Mouse (Mus musculus): ENCODE results near the gene Phf21b. TPM values are rescaled to one million over a fixed set of nuclear protein-coding genes. Genes with fewer than 3 reads are reported as not detected.

Gene Phf21b
- polyA plus RNA-seq, 1 experiment from 2014 or later: 1.2 TPM

- H3K27me3 ChIP-seq: no peaks in the 10 kb centered on the region
- H3K9me3 ChIP-seq (replicated peaks): no peaks in the 10 kb centered on the region
- H3K9ac ChIP-seq: no peak overlapping the region
- no peaks in the 10 kb centered on the region for H3K36me3 ChIP-seq
- no peak overlapping the region for H3K4me3 ChIP-seq (replicated peaks)
- ATAC-seq (ENCODE audit: insufficient number of reproducible peaks, low FRiP score, low TSS enrichment, low read depth): no peak
- no peaks in the 10 kb centered on the region for H3K4me1 ChIP-seq
- H3K4me2 ChIP-seq (replicated peaks): no peak overlapping the region
- 81% methylated on average over 3 of the region's 3 CpGs for WGBS
- no peak overlapping the region for H3K27ac ChIP-seq (replicated peaks)
Measured at GRCm38 (mm10) chr15:84871802-84872201, 16.0 kb upstream of the Phf21b start.

DNA sequence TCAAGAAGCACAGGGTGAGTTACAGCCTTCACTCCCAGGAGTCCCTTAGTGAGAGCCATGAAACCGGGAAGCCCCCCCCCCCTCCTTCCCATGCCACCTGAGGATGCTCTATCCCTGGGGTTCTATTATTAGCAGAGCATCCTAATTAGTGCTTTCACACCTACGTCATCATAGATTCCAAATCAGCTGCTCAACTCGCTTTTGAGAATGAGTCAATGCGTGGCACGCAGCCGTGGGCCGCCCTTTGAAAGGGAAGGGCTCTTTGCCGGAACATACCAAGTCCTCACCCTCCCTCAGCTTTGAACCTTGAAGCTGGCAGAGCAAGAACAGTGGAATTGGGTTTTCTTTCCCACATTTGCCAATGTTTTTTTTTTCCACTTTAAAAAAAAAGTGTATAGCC is 6.1 kb upstream of the Phf21b start:
- no peak overlapping the region for H3K4me3 ChIP-seq (replicated peaks)

DNA sequence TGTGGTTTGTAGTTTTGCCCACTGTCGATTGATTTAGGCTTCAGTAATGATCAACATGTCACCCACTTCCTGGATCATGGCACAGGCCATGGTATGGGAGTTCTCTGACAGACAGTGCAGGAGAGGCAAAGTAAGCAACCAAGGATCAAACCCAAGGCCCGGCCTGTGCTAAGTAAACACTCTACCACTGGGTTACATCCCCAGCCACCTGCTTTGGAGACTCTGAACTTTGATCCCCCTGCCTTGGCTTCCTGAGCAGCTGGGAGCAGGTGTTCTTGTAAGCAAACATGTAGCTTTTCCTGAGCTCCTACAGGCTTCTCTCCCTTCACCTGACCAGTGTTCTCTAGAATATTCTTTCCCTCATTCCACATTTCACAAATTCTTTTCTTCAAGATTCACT is 1.8 kb upstream of the Phf21b start:
- no peak overlapping the region for H3K27ac ChIP-seq (replicated peaks)
- H3K9me3 ChIP-seq (replicated peaks): no peaks in the 10 kb centered on the region
- no peak for ATAC-seq (ENCODE audit: insufficient number of reproducible peaks, low FRiP score, low TSS enrichment, low read depth)
- H3K4me3 ChIP-seq (replicated peaks): no peak overlapping the region
- peaks cover 33% of the 10 kb centered on the region for H3K4me1 ChIP-seq
- H3K27me3 ChIP-seq: peaks cover 13% of the 10 kb centered on the region
- no peaks in the 10 kb centered on the region for H3K36me3 ChIP-seq
- H3K4me2 ChIP-seq (replicated peaks): no peak overlapping the region
- H3K9ac ChIP-seq: no peak overlapping the region
- 87% methylated on average over 2 of the region's 2 CpGs for WGBS

More for the DNA sequence above, 6.1 kb upstream of the Phf21b start:
- ATAC-seq (ENCODE audit: insufficient number of reproducible peaks, low FRiP score, low TSS enrichment, low read depth): no peak
- Histone ChIP-seq H3K27me3 (no peaks in the 10 kb centered on the region), H3K4me1 (peaks cover 1% of the 10 kb centered on the region; the same call in 1 of the 2 replicates), H3K9ac (no peak overlapping the region), H3K9me3 (replicated peaks) (no peaks in the 10 kb centered on the region), H3K27ac (replicated peaks) (no peak overlapping the region), H3K4me2 (replicated peaks) (no peak overlapping the region), H3K36me3 (no peaks in the 10 kb centered on the region)
- 87% methylated on average over 8 of the region's 8 CpGs for WGBS

DNA sequence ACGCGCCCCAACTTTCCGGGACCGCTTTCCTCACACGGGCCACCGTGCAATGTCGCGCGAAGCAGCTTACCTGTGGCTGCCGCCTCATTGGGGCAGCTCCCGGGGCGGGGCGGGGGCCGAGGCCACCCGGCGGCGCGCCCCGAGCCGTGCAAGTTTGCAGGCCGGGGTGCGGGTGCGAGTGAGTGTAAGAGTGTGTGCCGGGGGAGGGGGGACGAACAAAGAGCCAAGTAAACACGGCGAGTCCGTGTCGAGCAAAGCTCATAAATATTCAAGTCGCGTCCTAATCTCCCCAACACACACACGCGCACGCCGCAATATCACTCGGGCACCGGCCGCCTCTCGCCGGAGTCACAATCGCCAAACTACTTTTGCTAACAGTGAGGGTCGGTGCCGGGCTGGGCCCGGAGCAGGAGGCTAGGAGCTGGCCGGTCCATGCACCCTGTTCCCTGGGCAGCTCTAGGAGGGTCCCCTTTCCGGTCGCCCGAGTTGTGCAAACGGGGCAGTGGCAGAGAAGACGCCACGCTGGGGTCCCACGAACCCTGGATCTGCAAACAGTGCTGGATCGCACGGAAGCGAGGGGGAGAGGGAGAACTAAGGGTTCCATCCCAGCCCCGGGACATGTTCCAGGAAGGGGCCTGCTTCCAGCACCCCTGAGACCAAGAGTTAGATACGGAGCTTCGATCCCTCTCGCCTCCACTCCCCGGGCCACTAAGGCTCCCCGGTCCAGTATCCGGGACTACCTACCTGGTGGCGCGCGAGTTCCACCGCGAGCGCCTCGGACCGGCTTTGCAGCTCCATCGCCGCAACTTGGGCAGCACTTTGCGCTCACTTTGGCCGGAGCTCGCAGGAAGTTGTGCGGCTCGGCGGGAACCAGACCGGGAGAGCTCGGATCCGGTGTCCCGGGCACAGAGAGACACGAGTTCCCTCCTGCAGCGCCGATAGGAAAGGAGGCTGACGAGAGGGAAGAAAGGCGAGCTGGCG is 638 bp downstream of the Phf21b start:
- WGBS: under 1% methylated on average over 86 of the region's 88 CpGs
- H3K4me2 ChIP-seq (replicated peaks): peak overlapping the region; percentile 100
- no peaks in the 10 kb centered on the region for H3K36me3 ChIP-seq
- 0 out of 2 replicates have a peak, but pooled peaks have one; percentile 10 for ATAC-seq (ENCODE audit: insufficient number of reproducible peaks, low FRiP score, low TSS enrichment, low read depth)
- no peaks in the 10 kb centered on the region for H3K9me3 ChIP-seq (replicated peaks)
- peak overlapping the region; percentile 54 for H3K9ac ChIP-seq
- H3K27me3 ChIP-seq: peaks cover 18% of the 10 kb centered on the region
- peak overlapping the region; percentile 78 for H3K4me3 ChIP-seq (replicated peaks)
- peaks cover 38% of the 10 kb centered on the region for H3K4me1 ChIP-seq
- peak overlapping the region; percentile 89; the same call in 1 of the 2 replicates for H3K27ac ChIP-seq (replicated peaks)

DNA sequence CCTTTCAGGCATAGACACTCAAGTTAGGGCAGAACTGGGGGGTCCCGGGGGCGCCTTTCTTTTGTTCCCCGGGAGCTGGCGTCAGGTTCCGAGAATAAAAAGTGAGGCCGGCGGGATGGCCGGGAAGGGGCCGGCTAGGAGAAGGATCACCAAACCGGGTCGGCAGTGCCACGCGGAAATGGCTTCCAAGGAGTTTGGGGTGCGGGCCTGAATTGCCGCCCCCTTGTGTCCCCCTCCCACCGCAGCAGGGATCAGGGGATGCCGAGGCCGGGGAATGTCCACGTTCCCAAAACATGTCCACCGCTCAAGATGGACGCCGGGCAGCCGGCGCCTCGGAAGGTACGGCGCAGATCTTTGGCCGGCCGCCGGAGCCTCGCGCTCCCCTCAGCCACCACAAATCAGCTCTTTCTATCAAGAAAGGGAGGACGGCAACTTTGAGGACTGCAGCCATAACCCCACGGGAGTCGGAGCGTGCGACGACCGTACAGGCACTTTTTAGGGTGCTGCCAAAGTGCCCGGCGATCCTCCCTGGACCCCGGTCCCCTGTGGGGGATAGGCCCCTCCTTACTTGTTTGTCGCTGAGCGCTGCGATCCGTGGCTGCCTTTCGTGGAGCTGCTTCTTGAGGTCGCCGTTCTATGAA is 1.6 kb downstream of the Phf21b start:
- no peak for ATAC-seq (ENCODE audit: insufficient number of reproducible peaks, low FRiP score, low TSS enrichment, low read depth)

DNA sequence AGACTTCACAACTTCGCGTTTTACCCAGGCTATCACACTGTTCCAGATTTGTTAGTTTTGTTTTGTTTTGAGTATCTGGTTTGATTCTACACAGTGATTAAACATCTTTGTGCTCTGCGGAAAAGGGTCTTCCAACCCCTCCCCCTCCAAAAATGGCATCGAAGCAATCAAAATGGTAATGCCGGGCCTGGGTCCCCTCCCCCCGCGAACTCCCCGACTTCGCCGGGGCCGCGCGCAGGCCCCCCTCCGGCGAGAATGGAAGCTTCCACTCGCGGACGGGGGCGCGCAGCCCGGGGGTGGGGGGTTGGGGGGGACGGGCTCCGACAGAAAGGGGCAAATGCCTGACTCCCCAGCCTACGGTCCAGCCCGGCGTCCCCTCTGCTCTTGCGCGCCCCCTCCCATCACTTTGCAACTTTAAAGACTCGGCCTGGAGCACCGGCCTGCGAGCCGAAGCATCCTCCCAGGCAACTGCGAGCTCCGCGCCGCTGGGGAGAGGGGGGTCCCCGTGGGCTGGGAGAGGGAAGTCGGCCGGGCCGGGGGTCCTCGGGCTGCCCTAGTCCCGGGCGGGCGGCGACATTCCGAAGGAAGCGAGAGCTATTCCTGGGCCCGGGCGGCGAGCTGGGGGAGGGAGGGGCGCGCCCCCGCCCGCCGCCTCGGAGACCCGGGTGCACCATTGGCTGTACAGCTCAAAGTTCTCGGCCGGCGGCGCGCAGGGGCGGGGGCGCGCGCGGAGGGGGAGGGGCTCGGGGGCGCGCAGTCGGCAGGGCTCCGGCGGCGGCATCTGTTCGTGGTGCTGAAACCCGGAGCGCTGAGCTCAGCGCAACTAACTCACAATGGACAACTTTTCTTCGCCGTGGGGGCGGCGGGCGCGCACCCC is 2.4 kb downstream of the Phf21b start:
- Histone ChIP-seq H3K36me3 (no peaks in the 10 kb centered on the region), H3K9ac (peak overlapping the region; percentile 28; the same call in 1 of the 2 replicates), H3K27ac (replicated peaks) (peak overlapping the region; percentile 85), H3K27me3 (peaks cover 18% of the 10 kb centered on the region), H3K4me2 (replicated peaks) (peak overlapping the region; percentile 100), H3K4me3 (replicated peaks) (peak overlapping the region; percentile 78), H3K9me3 (replicated peaks) (no peaks in the 10 kb centered on the region), H3K4me1 (peaks cover 38% of the 10 kb centered on the region)
- WGBS: 1% methylated on average over 71 of the region's 84 CpGs
- peak; percentile 71 for ATAC-seq (ENCODE audit: insufficient number of reproducible peaks, low FRiP score, low TSS enrichment, low read depth)

More for the DNA sequence above, 1.6 kb downstream of the Phf21b start:
- WGBS: under 1% methylated on average over 49 of the region's 49 CpGs
- Histone ChIP-seq H3K36me3 (no peaks in the 10 kb centered on the region), H3K27ac (replicated peaks) (no peak overlapping the region), H3K9ac (0 out of 2 replicates have a peak overlapping the region, but pooled peaks have one; percentile 3), H3K9me3 (replicated peaks) (no peaks in the 10 kb centered on the region), H3K4me1 (peaks cover 38% of the 10 kb centered on the region), H3K4me2 (replicated peaks) (peak overlapping the region; percentile 100), H3K27me3 (peaks cover 18% of the 10 kb centered on the region), H3K4me3 (replicated peaks) (peak overlapping the region; percentile 78)

GRCm38 (mm10) chr15:84852457-84853070 is 3.3 kb downstream of the Phf21b start:
- Histone ChIP-seq H3K36me3 (no peaks in the 10 kb centered on the region), H3K4me3 (replicated peaks) (peak overlapping the region; percentile 78), H3K27me3 (peaks cover 18% of the 10 kb centered on the region), H3K9me3 (replicated peaks) (no peaks in the 10 kb centered on the region), H3K9ac (0 out of 2 replicates have a peak overlapping the region, but pooled peaks have one; percentile 28), H3K4me1 (peaks cover 38% of the 10 kb centered on the region), H3K27ac (replicated peaks) (peak overlapping the region; percentile 85; the same call in 1 of the 2 replicates), H3K4me2 (replicated peaks) (peak overlapping the region; percentile 100)
- 13% methylated on average over 10 of the region's 10 CpGs for WGBS
- no peak for ATAC-seq (ENCODE audit: insufficient number of reproducible peaks, low FRiP score, low TSS enrichment, low read depth)

DNA sequence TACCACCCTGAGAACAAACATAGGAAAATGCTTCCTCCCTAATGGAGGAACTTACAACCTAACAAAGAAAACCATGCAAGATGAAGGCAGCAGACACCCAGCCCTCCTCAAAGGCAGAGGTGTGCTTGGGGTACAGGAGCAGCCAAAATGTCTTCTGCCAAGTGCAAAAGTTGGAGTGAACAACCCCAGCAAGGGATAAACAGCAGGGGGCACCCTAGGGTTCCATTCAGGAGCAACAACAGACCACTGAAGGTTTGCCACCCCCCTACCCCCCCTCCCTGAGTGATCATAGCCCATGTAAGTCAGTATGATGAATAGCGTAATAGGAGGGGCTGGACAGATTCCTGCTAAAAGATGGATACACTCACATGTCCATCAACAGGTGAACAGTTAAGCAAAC is 5.5 kb downstream of the Phf21b start:
- H3K27me3 ChIP-seq: peaks cover 17% of the 10 kb centered on the region
- no peak overlapping the region for H3K4me3 ChIP-seq (replicated peaks)
- H3K4me1 ChIP-seq: peaks cover 28% of the 10 kb centered on the region
- no peak overlapping the region for H3K9ac ChIP-seq
- H3K27ac ChIP-seq (replicated peaks): no peak overlapping the region
- no peaks in the 10 kb centered on the region for H3K36me3 ChIP-seq
- no peaks in the 10 kb centered on the region for H3K9me3 ChIP-seq (replicated peaks)
- WGBS: 80% methylated on average over 1 of the region's 1 CpGs
- H3K4me2 ChIP-seq (replicated peaks): no peak overlapping the region
- no peak for ATAC-seq (ENCODE audit: insufficient number of reproducible peaks, low FRiP score, low TSS enrichment, low read depth)

GRCm38 (mm10) chr15:84846216-84846615 is 9.6 kb downstream of the Phf21b start:
- Histone ChIP-seq H3K9ac (no peak overlapping the region), H3K4me2 (replicated peaks) (no peak overlapping the region), H3K27me3 (peaks cover 3% of the 10 kb centered on the region; the same call in 1 of the 2 replicates), H3K9me3 (replicated peaks) (no peaks in the 10 kb centered on the region), H3K4me1 (no peaks in the 10 kb centered on the region), H3K27ac (replicated peaks) (no peak overlapping the region), H3K4me3 (replicated peaks) (no peak overlapping the region), H3K36me3 (no peaks in the 10 kb centered on the region)
- WGBS: 42% methylated on average over 3 of the region's 3 CpGs
- no peak for ATAC-seq (ENCODE audit: insufficient number of reproducible peaks, low FRiP score, low TSS enrichment, low read depth)

DNA sequence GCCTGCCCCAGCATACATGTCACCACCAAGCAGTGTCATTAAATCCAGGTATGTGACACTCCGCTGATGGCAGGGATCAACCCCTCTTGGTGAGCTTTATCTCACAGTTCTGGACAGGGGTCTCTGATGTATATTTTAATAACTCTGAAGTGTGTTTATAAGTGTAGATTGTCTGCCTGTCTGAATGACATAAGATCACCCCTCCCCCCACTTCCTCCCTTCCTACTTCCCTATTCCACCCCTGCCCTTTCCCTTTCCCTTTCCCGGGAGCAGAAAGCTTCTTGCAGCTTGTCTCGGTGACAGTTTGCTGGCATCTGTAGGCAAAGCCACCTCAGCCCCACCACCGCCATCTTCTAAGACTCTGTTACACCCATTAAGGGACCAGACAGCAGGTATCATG is 11.0 kb downstream of the Phf21b start:
- ATAC-seq (ENCODE audit: insufficient number of reproducible peaks, low FRiP score, low TSS enrichment, low read depth): no peak
- no peak overlapping the region for H3K4me3 ChIP-seq (replicated peaks)
- H3K4me2 ChIP-seq (replicated peaks): no peak overlapping the region
- H3K9me3 ChIP-seq (replicated peaks): no peaks in the 10 kb centered on the region
- no peak overlapping the region for H3K27ac ChIP-seq (replicated peaks)
- H3K9ac ChIP-seq: no peak overlapping the region
- H3K36me3 ChIP-seq: no peaks in the 10 kb centered on the region
- H3K27me3 ChIP-seq: no peaks in the 10 kb centered on the region
- 74% methylated on average over 4 of the region's 4 CpGs for WGBS
- H3K4me1 ChIP-seq: no peaks in the 10 kb centered on the region
